Mouse (Mus musculus) neural tube, embryonic 12.5 days (tissue): Measurements from ENCODE around the gene Zfr. TPM values are rescaled to one million over a fixed set of nuclear protein-coding genes. Genes with fewer than 3 reads are reported as not detected.

Experiments used
- ATAC-seq: fragments of 200-750 bp; cut with Nextera tagmentation; 2 replicates; pipeline ENCODE4 v1.8.0; 2017; ENCODE audit warnings: low read depth, mild to moderate bottlenecking, moderate TSS enrichment, moderate library complexity; ENCODE audit not compliant: low FRiP score
- H3K27ac ChIP-seq: fragments of 300-500 bp; sonication (generic); 2 replicates; pipeline ENCODE4 v1.5.1; 2016
- H3K27me3 ChIP-seq: fragments of 300-500 bp; sonication (generic); replicated peaks from 2 replicates; pipeline ENCODE4 v1.6.1; 2016; ENCODE audit warnings: mild to moderate bottlenecking
- H3K36me3 ChIP-seq: fragments of 300-500 bp; sonication (generic); 2 replicates; pipeline ENCODE4 v1.6.1; 2016; ENCODE audit warnings: mild to moderate bottlenecking
- H3K4me1 ChIP-seq: fragments of 300-500 bp; sonication (generic); 2 replicates; pipeline ENCODE4 v1.6.1; 2016
- H3K4me2 ChIP-seq: fragments of 300-500 bp; sonication (generic); replicated peaks from 2 replicates; pipeline ENCODE4 v1.6.1; 2016; ENCODE audit warnings: mild to moderate bottlenecking
- H3K4me3 ChIP-seq: fragments of 300-500 bp; sonication (generic); 2 replicates; pipeline ENCODE4 v1.5.1; 2016
- H3K9ac ChIP-seq: fragments of 300-500 bp; sonication (generic); 2 replicates; pipeline ENCODE4 v1.6.1; 2016; ENCODE audit warnings: mild to moderate bottlenecking
- H3K9me3 ChIP-seq: fragments of 300-500 bp; sonication (generic); 2 replicates; pipeline ENCODE4 v1.6.1; 2016; ENCODE audit warnings: mild to moderate bottlenecking
- WGBS: fragments of 180-500 bp; shearing (Covaris S2); methylation state at CpG from one replicate; pipeline ENCODE4 v1.1.7; 2016; 5-methylcytosine and 5-hydroxymethylcytosine counted together
- polyA plus RNA-seq: library from polyadenylated mRNA; unstranded; fragments of >200 nt; fragmentation: Nextera tagmentation; extraction: Ambion mirVana; gene quantifications from 2 replicates; pipeline ENCODE4 v1.2.1, GENCODE M21; 2016

Zfr gene
- polyA plus RNA-seq, 1 experiment from 2014 or later: 118 TPM

DNA sequence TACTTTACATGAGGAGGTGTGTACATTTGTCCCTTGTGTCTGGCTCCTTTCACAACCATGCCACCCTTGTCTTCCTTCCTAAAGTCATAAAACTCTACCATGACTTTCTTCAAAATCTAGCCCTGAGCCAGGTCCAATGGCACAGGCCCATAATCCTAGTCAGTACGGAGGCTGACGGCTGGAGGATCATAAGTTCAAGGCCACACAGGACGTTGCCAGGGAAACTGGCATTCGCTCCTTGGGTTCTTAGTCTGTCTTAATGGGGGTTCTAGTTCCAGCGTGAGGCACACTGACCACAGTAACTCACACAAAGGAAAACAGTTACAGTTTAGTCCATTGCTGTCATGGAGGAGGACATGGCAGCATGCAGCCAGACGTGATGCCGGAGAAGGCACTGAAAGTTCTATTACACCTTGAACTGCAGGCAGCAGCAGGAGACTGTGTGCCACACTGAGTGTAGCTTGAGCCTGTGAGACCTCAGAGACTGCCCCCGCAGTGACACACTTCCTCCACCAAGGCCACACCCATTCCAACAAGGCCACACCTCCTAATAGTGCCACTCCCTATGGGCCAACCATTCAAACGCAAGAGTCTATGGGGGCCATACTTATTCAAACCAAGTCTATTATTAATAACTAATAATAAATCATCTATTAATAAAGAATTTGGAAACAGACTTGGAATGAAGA lies 26.5 kb upstream of the Zfr start:
- Histone ChIP-seq H3K36me3 (no peaks in the 10 kb centered on the region), H3K4me3 (no peak overlapping the region), H3K4me2 (no peak overlapping the region), H3K27ac (no peak overlapping the region), H3K9me3 (0 out of 2 replicates have a peak, but pooled peaks cover 5% of the 10 kb centered on the region), H3K9ac (no peak overlapping the region), H3K4me1 (peaks cover 7% of the 10 kb centered on the region), H3K27me3 (no peaks in the 10 kb centered on the region)
- no peak for ATAC-seq
- 91% methylated on average over 9 of the region's 9 CpGs for WGBS

DNA sequence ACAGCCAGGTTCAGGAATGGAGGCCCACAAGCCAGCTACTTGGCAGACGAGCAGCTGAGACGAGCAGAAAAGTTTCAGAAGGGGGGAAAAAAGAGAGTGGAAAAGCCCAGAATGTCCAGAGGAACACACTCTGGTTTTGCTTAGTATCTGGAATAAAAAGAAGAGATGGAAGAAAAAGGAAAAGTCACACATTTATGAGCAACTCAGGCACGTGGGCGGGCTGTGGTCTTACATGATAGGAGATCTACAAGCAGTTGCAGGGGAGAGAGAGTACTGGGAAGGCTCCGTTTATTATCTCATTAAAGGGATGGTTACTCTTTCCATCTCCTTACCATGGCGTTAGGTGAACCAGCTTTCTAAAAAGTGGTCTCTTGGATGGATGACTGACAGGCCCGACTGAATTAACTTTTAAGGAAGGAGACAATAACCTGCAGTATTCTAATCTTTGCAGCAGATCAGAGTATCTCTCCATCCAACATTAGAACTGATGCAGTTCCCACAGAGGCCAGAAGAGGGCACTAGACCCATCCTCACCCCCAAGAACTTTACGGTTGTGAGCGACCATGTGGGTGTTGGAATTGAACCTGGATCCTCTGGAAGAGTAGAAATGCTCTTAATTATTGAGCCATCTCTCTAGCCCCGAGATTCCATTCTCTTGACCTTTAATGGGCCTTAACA lies 25.7 kb upstream of the Zfr start:
- Histone ChIP-seq H3K4me2 (no peak overlapping the region), H3K36me3 (no peaks in the 10 kb centered on the region), H3K9me3 (0 out of 2 replicates have a peak, but pooled peaks cover 5% of the 10 kb centered on the region), H3K4me1 (peaks cover 7% of the 10 kb centered on the region), H3K9ac (no peak overlapping the region), H3K4me3 (no peak overlapping the region), H3K27ac (no peak overlapping the region), H3K27me3 (no peaks in the 10 kb centered on the region)
- 67% methylated on average over 10 of the region's 10 CpGs for WGBS
- ATAC-seq: no peak

DNA sequence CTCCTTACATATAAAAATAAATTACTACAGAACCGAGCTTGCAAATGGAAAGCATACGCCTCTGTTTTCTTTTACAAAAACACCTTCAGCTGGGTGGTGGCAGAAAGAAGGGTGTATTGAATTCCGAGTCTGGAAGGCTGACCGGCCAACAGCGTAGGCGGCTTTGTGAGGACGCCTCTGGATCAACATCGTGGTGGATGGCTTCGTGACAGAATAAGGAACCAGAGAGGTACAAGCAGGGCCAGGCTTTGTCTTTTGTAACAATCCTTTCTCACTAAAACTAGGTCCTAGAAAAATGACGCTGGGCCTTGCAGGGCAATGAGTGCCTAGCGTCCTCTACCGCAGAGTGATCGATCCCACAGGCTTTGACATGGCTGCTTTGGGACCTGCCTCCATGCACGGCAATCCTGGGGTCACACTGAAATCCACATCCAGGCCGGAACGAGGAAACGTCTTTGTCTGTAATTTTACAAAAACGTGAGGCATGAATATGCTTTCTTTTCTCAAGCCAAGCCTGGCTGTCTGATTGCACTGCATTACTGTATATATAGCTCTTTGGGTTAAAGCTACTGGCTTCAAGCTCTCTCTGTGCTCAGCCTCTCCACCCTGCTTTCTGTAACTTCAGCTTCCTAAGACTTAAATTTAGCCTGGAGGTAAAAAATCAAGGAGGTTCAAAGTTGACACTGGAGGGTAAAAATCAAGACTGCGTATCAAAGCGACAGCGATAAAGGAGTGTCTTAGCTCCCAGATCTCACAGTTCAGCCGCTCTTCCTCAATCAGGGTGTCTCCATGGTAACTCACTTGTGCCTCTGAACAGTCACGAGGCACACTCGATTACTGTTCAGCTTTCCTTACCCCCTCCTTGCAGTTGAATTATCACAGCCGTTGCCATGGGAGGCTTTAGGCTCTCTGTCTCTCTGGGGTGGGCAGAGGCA lies 24.3 kb upstream of the Zfr start:
- Histone ChIP-seq H3K36me3 (no peaks in the 10 kb centered on the region), H3K4me3 (no peak overlapping the region), H3K27me3 (no peaks in the 10 kb centered on the region), H3K27ac (peak overlapping the region; percentile 22; the same call in 1 of the 2 replicates), H3K4me1 (peaks cover 7% of the 10 kb centered on the region), H3K9ac (no peak overlapping the region), H3K4me2 (peak overlapping the region; percentile 34; the same call in 1 of the 2 replicates), H3K9me3 (0 out of 2 replicates have a peak, but pooled peaks cover 5% of the 10 kb centered on the region)
- ATAC-seq: peak; percentile 95
- WGBS: 63% methylated on average over 25 of the region's 25 CpGs

DNA sequence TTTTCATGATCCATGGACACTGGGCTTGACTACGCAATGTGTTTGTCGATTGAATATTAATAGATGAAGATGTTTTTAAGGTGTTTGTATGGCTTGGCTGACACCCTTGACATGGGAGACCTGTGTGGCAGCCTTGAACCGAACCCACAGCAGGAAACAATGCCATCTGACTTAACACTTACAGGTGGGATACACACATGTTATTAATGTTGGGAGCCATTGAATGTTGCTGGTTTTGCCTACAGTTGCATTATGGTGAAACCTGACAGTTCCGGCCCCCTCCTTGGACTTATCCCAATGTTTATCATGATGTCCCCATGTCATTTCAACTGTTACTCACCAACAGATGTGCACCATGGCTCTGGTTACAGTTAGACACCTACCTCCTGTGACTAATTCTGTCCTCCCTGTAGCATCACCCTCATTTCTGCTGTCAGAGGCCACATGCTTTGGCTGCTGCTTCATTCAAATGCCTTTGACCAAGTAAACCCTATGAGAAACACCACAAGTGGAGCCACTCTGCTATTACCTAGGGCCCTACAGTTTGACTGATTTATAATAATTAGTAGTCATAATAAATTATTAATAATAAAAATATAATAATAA lies 23.6 kb upstream of the Zfr start:
- Histone ChIP-seq H3K9me3 (0 out of 2 replicates have a peak, but pooled peaks cover 5% of the 10 kb centered on the region), H3K4me2 (peak overlapping the region; percentile 34; the same call in 1 of the 2 replicates), H3K27me3 (no peaks in the 10 kb centered on the region), H3K9ac (no peak overlapping the region), H3K36me3 (no peaks in the 10 kb centered on the region), H3K4me1 (peaks cover 7% of the 10 kb centered on the region), H3K27ac (no peak overlapping the region), H3K4me3 (no peak overlapping the region)
- 62% methylated on average over 4 of the region's 4 CpGs for WGBS
- peak; percentile 38 for ATAC-seq

DNA sequence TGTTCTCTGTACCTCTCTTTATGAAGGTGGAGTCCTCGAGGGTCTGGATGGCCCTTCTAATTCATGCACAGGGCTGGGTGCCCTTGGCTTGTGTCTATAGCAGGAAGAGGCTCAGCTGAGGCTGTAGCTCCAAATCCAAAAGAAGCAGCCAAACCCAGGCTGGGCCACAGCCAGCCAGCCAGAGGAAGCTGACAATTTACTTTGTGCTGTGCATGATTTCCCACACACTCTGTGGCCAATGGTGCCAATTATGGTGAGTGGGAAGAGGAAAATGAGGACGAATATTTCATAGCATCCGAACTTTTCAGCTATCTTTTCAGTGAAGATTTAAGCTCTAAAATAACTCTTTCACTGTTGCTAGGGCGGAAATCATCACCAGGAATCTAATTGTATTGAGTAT lies 21.2 kb upstream of the Zfr start:
- no peak for ATAC-seq
- Histone ChIP-seq H3K9ac (no peak overlapping the region), H3K27ac (no peak overlapping the region), H3K4me2 (no peak overlapping the region), H3K4me1 (peaks cover 7% of the 10 kb centered on the region), H3K36me3 (no peaks in the 10 kb centered on the region), H3K9me3 (0 out of 2 replicates have a peak, but pooled peaks cover 5% of the 10 kb centered on the region), H3K4me3 (no peak overlapping the region), H3K27me3 (no peaks in the 10 kb centered on the region)
- WGBS: 89% methylated on average over 4 of the region's 4 CpGs

DNA sequence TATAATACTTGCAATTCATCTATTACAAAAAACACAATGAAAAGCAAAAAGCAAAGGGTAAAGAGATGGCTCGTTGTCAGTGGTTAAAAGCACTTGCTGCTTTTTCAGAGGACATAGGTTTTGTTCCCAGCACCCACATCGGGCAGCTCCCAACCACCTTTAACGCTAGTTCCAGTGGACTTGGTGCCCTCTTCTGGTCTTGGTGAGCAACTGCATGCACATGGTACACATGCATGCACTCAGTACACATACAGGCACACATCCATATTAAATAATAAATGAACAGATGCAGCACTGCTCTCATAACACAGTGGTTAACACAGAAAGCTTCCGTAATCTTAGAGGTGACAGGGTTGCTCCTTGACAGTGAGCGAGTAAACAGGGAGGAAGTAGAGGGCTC lies 20.3 kb upstream of the Zfr start:
- H3K27ac ChIP-seq: no peak overlapping the region
- no peak for ATAC-seq
- no peak overlapping the region for H3K4me3 ChIP-seq
- no peak overlapping the region for H3K4me2 ChIP-seq
- no peaks in the 10 kb centered on the region for H3K36me3 ChIP-seq
- H3K4me1 ChIP-seq: peaks cover 7% of the 10 kb centered on the region
- H3K27me3 ChIP-seq: no peaks in the 10 kb centered on the region
- no peak overlapping the region for H3K9ac ChIP-seq
- 0 out of 2 replicates have a peak, but pooled peaks cover 5% of the 10 kb centered on the region for H3K9me3 ChIP-seq
- 93% methylated on average over 5 of the region's 5 CpGs for WGBS

DNA sequence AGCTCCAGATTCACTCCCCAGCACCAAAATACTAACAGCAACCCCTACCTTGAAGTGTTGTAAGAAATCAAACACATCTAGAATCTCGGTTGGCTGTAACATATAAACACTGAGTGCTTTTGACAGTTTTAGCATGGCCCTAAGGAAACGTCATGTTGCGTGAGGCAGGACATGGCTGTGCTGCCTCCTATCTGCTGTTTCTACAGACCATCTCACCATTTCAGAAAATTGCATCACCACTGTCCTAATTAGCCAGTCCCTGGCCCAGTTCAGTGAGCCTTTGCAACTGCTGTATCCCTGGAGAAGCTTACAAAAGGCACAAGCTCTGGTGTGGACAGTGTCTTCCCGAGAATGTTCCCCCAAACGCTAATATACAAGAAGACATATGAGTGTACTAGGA lies 16.7 kb upstream of the Zfr start:
- Histone ChIP-seq H3K27ac (no peak overlapping the region), H3K36me3 (no peaks in the 10 kb centered on the region), H3K4me3 (no peak overlapping the region), H3K9me3 (0 out of 2 replicates have a peak, but pooled peaks cover 2% of the 10 kb centered on the region), H3K9ac (no peak overlapping the region), H3K4me1 (no peaks in the 10 kb centered on the region), H3K27me3 (no peaks in the 10 kb centered on the region), H3K4me2 (no peak overlapping the region)
- WGBS: 86% methylated on average over 5 of the region's 5 CpGs
- no peak for ATAC-seq

DNA sequence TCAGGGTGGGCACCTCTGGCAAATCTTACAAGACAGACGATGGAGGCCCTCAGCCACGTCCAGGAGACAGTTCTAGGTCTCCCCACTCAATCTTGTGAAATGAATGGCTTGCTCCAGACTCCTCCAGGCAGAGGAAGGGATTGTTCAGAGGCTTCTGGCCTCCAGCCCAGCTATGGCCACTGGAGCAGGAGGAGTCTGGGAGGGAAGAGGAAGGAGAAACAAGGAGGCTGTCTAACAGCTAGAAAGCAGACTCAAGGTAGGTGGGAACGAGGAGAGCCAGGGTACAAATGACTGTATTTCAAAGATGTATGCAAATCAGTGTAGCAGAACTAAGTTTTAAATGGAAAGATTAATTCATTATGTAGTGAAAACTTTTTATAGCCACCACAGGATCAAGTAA lies 13.9 kb upstream of the Zfr start:
- 82% methylated on average over 3 of the region's 3 CpGs for WGBS
- no peak for ATAC-seq
- H3K4me1 ChIP-seq: no peaks in the 10 kb centered on the region

DNA sequence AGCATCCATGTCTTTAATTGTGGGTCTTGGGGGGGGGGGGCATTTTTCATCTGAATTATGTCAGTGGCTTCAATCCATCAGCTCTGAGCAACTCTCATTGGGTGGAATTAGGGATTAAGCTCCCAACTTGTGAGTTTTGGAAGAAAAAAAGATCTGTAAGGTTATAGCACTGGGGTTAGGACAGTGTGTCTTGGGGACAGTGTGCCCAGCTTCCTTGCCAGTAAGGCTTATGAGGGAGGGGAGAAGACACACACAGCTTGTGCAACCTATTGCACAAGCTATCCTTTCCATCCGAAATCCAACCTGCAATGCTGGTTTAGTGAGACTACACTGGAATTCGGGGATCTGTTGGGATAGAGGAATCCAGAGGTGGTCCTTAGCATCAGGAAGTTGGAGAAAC lies 12.8 kb upstream of the Zfr start:
- no peak for ATAC-seq
- Histone ChIP-seq H3K27me3 (no peaks in the 10 kb centered on the region), H3K9ac (no peak overlapping the region), H3K36me3 (no peaks in the 10 kb centered on the region), H3K9me3 (0 out of 2 replicates have a peak, but pooled peaks cover 5% of the 10 kb centered on the region), H3K4me2 (no peak overlapping the region), H3K4me3 (no peak overlapping the region), H3K27ac (no peak overlapping the region), H3K4me1 (no peaks in the 10 kb centered on the region)
- 91% methylated on average over 2 of the region's 2 CpGs for WGBS

More for the DNA sequence above, 13.9 kb upstream of the Zfr start:
- no peaks in the 10 kb centered on the region for H3K27me3 ChIP-seq
- 0 out of 2 replicates have a peak, but pooled peaks cover 5% of the 10 kb centered on the region for H3K9me3 ChIP-seq
- no peaks in the 10 kb centered on the region for H3K36me3 ChIP-seq
- no peak overlapping the region for H3K27ac ChIP-seq
- no peak overlapping the region for H3K4me3 ChIP-seq
- no peak overlapping the region for H3K9ac ChIP-seq
- H3K4me2 ChIP-seq: no peak overlapping the region

DNA sequence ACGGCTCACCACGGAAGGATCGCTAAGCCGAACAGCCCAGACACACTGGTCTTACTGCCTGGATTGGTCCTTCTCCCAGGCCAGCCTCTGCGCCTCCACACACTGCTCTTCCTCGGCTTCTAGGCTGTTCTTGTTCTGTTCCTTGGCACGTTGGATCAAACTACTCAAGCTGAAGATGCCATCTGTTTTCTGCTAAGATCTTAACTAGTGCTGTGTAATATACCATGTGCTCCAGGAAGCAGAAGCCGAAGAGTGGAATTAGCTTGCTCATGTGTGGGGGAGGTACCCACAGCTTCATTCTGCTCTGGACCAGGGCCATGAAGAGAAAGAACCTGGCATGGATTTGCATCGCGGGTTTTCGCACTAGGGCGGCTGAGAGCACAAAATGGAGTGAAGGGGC lies 11.2 kb upstream of the Zfr start:
- Histone ChIP-seq H3K9ac (no peak overlapping the region), H3K27me3 (no peaks in the 10 kb centered on the region), H3K27ac (no peak overlapping the region), H3K4me1 (no peaks in the 10 kb centered on the region), H3K9me3 (0 out of 2 replicates have a peak, but pooled peaks cover 5% of the 10 kb centered on the region), H3K36me3 (no peaks in the 10 kb centered on the region), H3K4me3 (no peak overlapping the region), H3K4me2 (no peak overlapping the region)
- 93% methylated on average over 12 of the region's 12 CpGs for WGBS
- ATAC-seq: no peak

DNA sequence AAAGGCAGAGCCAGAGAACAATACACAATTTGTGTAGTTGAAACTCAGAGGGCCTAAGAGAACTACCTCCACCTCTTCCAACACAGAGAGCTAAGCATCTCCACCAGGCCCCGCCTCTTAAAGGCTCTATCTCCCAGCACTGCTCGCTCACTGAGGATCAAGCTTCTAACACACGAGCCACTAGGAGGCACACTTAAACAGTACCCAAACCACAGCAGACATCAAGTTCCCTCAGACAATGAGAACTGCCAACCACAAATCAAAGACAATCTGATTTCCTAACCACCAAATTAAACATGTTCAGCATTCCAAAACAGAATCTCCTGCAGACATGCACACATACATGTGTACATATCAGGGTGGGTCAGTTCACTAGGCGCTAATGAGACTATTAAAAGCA lies 9.4 kb upstream of the Zfr start:
- Histone ChIP-seq H3K9me3 (0 out of 2 replicates have a peak, but pooled peaks cover 5% of the 10 kb centered on the region), H3K4me3 (no peak overlapping the region), H3K4me2 (no peak overlapping the region), H3K4me1 (no peaks in the 10 kb centered on the region), H3K27me3 (no peaks in the 10 kb centered on the region), H3K9ac (no peak overlapping the region), H3K36me3 (no peaks in the 10 kb centered on the region), H3K27ac (no peak overlapping the region)
- ATAC-seq: no peak
- WGBS: 87% methylated on average over 4 of the region's 4 CpGs
